Mouse (Mus musculus) mouse embryonic stem cell (cell line): ENCODE measurements at regions not wholly inside any gene's neighbourhood (a gene's known extent, or its start where the extent isn't known, plus 50 kb on each side); places are given as distances from the start of the nearest gene placed in this dataset.

Experiments used
- in situ Hi-C, 2 experiments: fragments of 300-500 bp; cut with MboI; formaldehyde crosslinking; loops; 1 replicate in 1 of 2; 3 replicates in 1 of 2; pipeline ENCODE4 v1.14.3; 2019 to 2020; ENCODE audit warnings: low sequenced_read_pairs in 2 of 2, low pct_unique_long_range_greater_than_20kb in 1 of 2, mixed read lengths in 1 of 2; ENCODE audit not compliant: unreplicated experiment in 1 of 2

DNA sequence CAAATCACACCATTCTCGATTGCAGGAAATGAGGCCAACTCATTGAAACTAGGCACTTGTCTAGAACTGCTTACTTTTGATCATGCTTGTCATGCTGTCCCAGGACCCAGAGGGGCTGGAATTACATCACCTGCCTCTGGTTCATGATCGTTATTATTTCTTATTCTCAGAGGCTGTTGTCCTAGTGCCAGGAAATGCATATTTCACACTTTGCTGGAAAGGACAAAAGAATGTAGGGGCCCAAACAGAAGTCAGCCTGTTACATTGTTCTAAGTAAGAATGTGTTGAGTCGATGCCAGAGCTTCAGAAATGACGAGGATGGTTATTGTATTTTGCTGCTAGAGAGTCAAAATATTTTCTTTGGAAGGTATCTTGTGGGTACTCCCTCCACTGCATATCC lies 134.7 kb downstream of the Ddx1 start:
- in situ Hi-C loops = no loop called here

DNA sequence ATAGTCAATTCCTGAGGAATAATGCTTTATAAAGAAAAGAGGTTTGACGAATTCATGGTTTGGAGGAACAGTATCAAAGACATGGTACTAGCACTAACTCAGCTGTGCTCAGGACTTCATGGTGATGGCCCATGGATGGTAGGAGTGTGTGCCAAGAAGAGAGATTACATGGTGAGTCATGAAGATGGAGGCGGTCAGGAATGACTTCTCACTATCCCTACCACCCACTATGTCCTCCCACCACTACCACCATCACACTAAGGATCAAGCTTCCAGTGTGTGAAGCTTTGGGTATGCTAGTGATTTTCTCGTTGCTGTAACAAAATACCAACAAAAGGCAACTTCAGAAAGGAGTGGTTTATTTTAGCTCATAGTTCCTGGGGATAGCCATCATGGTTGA lies 142.1 kb downstream of the Ddx1 start:
- in situ Hi-C loops = no loop called here

DNA sequence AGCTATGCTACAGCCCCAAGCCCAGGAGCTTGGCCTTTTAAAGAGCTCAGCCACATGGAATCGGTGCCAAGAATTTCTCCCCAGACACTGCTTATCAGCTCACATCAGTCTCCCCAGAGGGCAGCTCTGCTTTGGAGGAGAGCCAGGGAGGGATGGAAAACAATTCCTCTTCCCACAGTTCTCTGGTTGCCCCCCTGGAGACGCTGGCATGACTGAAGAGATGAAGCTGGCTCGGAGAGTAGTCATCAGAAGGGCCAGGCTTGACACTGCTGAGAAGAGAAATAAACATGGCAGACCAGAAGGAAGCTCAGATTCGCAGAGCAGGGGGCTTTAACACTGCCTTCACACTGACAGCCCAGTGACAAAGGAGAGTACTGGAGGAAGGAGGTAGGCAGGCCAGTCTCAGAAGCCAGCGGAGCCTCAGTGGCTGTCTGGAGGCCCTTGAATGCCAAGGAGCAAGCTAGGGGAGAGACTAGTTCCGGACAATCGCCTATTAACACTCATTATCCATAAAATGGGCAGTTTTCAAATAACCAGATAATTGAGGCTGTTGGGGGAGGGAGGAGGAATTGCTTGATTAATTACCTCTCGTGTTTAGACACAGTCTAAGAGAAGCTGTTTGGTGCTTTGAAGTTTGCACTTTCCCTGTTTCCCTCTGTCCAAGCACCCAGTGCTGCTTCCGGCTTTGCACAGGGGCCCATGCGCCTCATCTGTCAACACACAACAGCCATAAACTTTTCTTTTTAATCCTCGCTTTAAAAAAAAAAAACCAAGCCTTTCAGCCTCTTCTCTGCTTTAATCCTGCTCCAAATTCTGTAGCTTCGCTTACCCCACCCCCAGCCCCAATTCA lies 148.3 kb downstream of the Ddx1 start:
- in situ Hi-C loops = no loop called here

DNA sequence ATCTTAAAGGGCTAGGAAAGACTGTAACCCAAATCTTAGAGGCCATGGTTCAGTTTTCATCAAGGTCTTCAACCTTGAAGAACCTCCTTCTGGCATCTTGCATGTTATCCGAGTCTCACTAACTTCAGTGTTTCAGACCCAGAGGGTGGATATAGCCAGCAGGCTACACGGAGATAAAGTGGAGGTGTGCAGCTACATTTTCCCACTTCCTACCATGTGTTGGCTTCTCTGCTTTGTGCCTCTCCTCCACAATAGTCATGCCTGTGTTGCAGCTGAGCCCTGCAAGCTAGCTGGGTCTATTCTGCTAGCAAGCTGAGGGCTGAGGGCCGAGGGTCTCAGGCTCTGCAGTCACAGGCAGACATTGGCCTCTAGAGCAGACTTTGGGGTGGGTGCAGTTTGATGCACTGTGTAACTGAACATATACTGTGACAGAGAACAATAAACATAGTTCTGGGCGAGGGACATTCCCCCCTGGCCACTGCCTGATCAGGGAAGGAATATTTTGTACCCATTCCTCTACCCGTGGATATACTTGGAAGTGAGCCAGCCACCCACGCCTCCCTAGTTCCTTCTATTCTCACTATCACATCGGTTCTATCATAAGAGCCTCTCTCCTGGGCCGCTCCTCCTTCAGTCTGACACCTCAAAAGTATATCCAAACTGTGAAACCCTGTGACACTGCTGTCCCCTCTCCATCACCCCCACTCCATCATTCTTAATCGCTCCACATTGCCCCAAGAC lies 152.6 kb upstream of the Mycn start:
- in situ Hi-C loops = no loop called here

DNA sequence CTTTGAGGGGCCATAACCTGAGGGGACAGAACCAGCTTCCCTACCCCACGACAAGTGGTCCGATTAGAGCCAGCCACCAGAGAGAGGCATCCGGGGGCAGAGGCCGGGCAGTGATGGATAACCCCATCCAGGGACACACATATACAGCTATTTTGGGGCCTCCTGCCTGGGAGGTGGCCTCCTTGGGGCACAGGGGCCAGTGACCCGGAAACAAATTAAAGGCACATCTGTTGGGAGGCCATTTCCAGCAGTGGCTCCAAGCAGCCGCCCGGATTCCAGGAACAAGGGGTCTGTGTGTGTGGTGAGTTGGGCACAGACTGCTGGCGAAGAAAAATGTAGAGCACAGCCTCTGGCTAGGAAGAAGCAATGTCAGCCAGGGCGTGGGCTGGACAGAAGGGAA lies 144.2 kb upstream of the Mycn start:
- in situ Hi-C loops = no loop called here

DNA sequence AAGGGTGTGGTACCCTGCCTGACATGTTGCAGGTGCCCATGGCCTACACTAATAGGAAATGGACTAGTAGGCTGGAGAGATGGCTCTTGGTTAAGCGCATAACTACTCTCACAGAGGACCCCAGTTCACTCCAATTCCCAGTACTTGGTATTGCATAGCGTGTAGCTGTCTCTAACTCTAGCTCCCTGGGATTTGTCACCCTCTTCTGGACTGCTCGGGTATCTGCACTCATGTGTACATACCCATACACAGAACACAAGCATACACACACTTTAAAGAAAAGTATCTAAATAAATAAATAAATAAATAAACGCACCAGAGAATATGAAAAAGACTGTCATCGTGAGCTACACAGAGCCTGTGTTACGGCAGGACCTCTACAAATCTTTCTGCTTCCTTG lies 143.8 kb upstream of the Mycn start:
- in situ Hi-C loops = no loop called here

DNA sequence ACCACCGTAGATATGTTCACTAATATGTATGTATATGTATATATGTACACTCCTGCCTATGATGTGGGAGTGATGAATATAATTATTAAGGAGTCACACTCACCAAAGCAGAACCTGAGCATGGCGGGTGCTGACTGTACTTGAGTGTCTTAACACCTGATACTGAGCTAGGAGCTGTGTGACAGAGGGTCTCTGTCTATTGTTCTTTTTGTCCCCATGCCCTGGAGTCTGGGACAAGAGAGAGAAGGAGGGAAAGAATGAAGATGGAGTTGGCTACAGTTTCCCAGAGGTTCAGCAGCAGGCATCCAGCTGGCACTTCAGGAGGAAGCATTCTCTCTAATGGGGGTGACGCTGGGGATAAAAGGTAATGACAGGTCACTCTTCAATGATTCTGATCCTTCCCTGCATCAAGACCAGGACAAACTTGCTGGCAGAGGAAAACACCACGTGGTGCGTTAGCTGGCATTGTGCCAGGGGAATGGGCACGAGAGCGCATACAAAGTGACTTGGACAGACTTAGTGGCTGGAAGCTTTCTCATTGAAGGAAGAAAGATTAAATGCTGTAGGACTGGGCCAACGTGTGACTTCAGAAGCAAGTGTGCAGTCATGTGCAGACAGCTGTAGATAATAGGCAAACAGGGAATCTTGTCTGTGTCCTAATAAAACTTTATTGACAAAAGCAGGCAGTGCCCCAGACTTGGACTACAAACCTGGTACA lies 141.8 kb upstream of the Mycn start:
- in situ Hi-C loops = no loop called here

DNA sequence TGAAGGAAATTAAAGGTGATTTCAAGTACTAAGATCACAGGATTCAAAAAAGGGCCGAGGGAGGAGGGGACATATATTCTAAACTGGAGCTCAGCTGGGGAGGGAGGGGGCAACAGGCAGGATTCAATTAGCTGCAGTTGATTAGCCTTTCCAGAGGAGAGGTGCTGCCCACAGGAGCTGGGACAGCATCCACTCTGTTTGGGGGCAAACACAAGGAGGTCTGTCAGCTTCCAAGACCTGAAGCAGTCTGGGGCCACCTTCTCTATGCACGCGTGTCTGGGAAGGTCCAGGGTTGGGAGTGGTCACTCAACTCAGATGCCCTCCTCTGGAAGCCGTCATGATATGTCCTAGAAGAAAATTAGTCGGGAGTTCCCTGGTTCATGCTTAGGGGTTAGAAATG lies 139.1 kb upstream of the Mycn start:
- in situ Hi-C loops = no loop called here

DNA sequence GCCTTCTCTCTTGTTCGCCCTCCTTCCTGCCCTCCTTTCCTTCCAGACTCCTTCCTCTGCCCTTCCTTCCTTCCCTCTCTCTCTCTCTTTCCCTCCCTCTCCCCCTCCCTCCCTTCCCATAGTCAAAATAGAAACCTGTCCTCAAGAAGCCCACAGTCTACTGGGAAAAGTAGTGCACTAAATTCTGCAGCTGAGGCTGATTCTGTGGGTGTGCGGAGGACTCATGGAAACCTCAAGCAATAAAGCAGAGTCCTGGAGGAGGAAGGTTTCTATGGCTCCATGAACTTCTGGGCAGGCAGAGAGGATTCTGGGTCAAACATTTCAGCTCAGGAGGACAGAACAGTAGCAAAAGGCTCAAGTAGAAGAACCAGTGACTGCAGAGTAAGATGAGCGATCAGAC lies 138.1 kb upstream of the Mycn start:
- in situ Hi-C loops = no loop called here

DNA sequence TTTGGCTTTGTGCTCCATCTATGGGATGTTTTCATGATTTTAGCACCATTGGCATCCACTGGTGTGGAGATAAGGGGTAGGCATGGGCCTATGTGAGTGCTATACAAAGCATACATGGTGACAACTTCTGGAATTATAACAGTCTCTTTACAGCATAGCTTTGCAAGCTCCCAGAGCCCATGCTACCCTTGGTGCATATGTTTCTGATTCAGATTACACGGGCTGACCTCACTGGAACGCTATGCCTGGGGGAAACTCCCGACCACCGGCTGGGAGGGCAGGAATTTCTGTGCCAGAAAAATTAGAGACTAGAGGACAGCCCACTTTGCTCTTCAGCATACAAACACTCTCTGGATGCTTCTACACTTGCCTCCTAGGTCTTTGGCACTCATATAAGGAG lies 136.0 kb upstream of the Mycn start:
- in situ Hi-C loops = no loop called here

DNA sequence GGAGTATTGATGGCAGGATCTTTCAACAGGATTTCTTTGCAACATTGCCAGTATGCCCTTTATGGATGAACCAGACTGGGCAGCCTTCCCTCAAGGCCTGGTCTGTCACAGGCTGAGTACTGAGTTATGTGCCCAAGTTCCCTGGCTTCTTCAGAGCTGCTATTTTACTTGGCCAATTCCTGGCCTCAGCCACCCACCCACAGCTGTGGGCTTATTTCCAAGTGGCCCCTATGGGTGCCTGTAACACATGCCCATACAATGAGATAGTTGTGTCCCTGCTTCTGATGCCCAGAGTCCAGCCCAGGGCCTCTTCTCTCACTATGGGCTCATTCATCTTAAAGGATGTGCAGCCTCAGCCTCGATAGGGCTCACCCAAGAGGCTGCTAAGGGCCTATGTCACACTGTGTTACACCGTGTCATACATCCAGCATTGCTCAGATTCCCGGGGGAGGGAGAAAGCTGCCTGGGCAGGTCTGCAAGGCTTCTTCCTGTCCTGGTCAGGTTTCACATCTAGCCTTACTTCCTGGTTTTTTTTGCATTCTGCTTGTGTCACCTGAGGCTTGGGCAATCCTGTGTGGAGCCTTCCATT lies 135.1 kb upstream of the Mycn start:
- in situ Hi-C loops = no loop called here

DNA sequence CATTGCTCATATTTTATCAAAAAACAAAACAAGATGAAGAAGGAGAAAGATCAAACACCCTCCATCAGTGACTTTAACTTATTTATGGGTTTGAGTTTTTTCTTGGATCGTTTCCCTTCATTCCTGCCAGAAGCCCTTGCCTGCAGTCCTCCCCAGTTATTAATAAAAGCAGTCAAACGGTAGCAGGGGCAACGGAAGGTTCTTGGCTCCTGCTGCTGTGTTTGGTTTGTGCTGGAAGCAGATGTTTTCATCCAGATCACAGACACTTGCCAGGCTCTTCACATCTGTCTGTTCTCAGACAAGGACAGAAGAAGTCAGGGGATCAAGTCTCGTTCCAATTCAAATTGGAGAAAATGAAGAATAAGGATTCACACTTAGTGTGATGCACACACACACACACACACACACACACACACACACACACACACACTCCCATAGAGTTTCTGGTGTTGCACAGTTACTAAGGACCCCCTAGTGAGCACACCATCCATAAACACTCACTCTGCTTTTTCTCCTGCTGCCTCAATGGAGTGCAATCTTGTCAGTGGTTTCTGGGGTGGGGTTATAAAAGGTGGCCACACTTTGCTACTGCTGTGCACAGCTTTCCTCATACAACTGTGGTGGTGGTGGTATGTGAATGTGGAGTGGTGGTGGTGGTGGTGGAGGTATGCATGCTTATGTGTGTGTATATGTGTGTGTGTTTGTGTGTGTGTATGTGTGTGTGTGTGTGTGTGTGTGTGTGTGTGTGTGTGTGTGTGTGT lies 131.6 kb upstream of the Mycn start:
- in situ Hi-C loops = no loop called here

DNA sequence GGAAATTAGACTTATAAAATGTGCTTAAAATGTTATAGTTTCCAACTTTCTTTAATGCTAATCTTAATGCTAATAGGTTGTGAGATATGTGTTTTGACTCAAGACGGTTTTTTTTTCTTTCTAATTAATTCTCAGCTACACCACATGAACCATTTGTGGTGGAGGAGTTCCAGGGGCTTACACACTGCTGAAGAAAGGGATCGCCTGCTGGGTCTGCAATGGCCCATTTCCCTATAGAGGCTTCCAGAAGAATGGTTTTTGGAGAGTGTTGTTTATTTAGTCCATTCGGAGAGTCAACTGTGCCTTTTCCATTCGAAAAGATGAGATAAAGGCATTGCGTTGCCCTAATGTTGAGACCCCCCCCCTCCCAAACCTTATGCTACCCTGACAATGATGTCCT lies 125.6 kb upstream of the Mycn start:
- in situ Hi-C loops = no loop called here

DNA sequence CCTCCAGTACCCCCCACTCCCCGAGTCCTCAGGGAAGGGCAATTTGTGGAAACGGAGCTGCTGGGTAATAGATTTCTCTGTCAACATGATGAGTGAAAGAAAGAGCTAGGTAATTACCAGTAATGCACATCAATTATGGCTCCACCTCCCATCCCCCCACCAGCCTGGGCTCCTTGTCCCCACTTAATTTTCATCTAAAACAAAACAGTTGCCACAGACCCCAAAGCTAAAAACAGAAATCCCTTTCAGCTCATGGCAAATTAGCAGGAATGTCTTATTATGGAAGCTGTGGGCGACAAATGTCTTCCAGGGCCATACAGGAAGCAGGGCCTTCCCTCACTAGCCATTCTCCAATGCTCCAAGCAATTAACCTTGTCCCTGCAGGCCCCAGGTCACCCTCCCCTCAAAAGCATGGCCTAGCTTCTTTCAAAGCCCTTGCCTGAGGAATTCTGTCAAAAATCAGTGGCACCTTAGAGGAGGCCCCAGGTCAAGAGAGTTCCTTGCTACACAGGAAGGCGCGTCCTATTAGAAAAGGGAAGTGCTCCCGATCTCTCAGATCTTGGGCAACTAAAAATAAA lies 125.0 kb upstream of the Mycn start:
- in situ Hi-C loops = no loop called here

DNA sequence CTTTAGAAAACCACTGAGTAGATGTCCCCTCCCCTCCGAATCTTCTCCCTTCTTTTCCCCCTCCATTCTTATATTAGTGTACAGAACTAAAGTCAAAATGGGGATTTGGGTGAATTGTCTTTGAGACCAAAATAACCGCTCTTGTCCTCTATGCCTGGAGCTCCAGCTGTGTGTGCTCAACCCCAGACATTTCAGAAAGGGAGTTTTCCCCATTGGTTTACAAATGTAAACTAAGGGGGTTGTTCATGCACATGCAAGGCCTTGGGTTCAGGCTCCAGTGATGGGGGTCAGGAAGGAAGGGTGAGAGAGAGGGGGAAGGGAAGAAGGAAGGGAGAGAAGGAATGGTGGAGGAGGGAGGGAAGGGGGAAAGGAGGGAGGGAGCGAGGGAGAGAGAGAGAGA lies 117.8 kb upstream of the Mycn start:
- in situ Hi-C loops = no loop called here

DNA sequence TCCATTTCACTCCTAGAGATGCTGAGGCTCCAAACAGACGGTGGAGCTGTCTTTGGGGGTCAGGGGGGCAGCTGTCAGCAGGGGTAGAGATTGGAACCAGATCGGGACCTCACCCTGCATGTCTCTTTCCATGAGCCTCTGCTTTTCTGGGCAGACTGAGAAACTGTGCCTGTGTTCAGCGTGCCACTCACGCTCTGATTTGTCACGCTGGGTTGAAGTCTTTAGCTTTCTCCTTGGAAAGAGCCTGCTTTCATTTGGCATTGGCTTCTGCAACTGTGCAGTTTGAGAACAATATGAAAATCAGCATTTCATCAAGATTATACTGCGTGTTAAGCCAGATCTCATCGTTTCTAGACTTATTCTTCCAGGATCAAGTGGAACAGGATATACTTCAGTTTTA lies 114.5 kb upstream of the Mycn start:
- in situ Hi-C loops = no loop called here

DNA sequence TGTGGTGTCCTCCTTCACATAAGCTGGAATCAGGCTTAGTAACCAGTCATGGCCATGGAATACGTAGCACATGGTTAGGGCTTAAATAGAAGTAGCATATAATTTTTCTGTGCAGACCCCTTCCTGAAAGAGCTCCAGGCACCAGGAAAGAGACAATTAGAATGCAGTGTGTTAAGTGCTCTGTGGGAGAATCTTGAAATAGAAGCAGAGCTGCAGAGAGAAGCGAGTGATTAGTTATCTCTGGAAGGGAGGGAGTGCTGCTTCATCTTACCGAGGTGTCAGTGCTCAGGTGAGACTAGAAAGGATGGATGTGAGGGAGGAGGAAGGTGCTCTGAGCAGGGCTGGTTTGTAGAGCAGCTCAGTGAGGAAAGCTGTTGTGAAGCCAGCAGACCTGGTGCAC lies 112.9 kb upstream of the Mycn start:
- in situ Hi-C loops = no loop called here

DNA sequence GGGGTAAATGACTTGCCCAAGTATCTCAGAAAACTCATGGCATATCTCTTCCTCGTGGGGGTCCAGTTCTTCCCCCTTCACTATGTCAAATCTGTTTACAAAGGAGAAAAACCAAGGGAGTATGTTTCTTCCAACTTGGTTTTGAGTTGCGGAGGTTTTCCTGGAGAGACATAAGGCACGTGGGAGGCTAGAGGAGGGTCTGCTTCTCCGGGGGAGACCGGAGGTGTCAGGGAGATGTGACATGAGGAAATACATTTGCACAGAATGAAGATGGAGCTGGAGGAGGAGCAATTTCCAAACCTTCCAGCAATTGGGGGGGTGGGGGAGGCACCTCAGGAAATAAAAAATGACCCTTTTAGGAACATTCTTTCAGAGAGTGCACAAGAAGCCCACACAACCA lies 112.0 kb upstream of the Mycn start:
- in situ Hi-C loops = no loop called here
